Mouse (Mus musculus): ENCODE measurements around the gene Tmem210. TPM values are rescaled to one million over a fixed set of nuclear protein-coding genes. Genes with fewer than 3 reads are reported as not detected.

Tmem210 gene
- not detected in 2 replicates for polyA plus RNA-seq (2015; fragmentation: Nextera tagmentation; extraction: Ambion mirVana)

GRCm38 (mm10) chr2:25287927-25288649 lies at the start of gene Tmem210:
TSS of gene Tmem210 (plus strand) at chr2:25288145.
- no peak for DNase-seq
- Histone ChIP-seq H3K9ac (replicated peaks) (no peak within 1 kb of the TSS), H3K4me3 (ENCODE audit: low read depth, low read length) (no peak within 1 kb of the TSS), H3K9me3 (ENCODE audit: low read length) (no peaks in the 10 kb centered on the region), H3K27me3 (ENCODE audit: insufficient read depth, low read length) (peaks cover 49% of the 10 kb centered on the region), H3K4me2 (ENCODE audit: low read depth, low read length) (no peak within 1 kb of the TSS), H3K36me3 (replicated peaks; ENCODE audit: insufficient read depth, low read length) (peaks cover 18% of the 10 kb centered on the region), H3K4me1 (ENCODE audit: insufficient read depth) (peaks cover 12% of the 10 kb centered on the region), H3K27ac (ENCODE audit: low read depth) (no peak within 1 kb of the TSS)
- TF ChIP-seq EP300 (IDR thresholded peaks at IDR 0.05; ENCODE audit: low read depth) (no peak), CTCF (IDR thresholded peaks at IDR 0.05; ENCODE audit: low read depth) (no peak)
- WGBS (ENCODE audit: insufficient replicate concordance): 86% methylated on average over 6 of the region's 6 CpGs
- ATAC-seq: no peak

GRCm38 (mm10) chr2:25239766-25240165 lies 48.2 kb upstream of the Tmem210 start:
- Histone ChIP-seq H3K4me1 (ENCODE audit: insufficient read depth) (peaks cover 23% of the 10 kb centered on the region), H3K4me2 (ENCODE audit: low read depth, low read length) (no peak overlapping the region), H3K4me3 (ENCODE audit: low read depth, low read length) (no peak overlapping the region), H3K9me3 (ENCODE audit: low read length) (no peaks in the 10 kb centered on the region), H3K27me3 (ENCODE audit: insufficient read depth, low read length) (peaks cover 26% of the 10 kb centered on the region), H3K9ac (replicated peaks) (no peak overlapping the region), H3K36me3 (replicated peaks; ENCODE audit: insufficient read depth, low read length) (no peaks in the 10 kb centered on the region), H3K27ac (ENCODE audit: low read depth) (no peak overlapping the region)
- DNase-seq: no peak
- no peak for ATAC-seq
- WGBS (ENCODE audit: insufficient replicate concordance): 83% methylated on average over 3 of the region's 3 CpGs
- no peak for TF ChIP-seq CTCF (IDR thresholded peaks at IDR 0.05; ENCODE audit: low read depth)
- no peak for TF ChIP-seq EP300 (IDR thresholded peaks at IDR 0.05; ENCODE audit: low read depth)

GRCm38 (mm10) chr2:25240310-25240709 lies 47.6 kb upstream of the Tmem210 start:
- TF ChIP-seq EP300 (IDR thresholded peaks at IDR 0.05; ENCODE audit: low read depth) (no peak), CTCF (IDR thresholded peaks at IDR 0.05; ENCODE audit: low read depth) (no peak)
- Histone ChIP-seq H3K27me3 (ENCODE audit: insufficient read depth, low read length) (peaks cover 26% of the 10 kb centered on the region), H3K36me3 (replicated peaks; ENCODE audit: insufficient read depth, low read length) (no peaks in the 10 kb centered on the region), H3K4me2 (ENCODE audit: low read depth, low read length) (peak overlapping the region; percentile 78), H3K9me3 (ENCODE audit: low read length) (no peaks in the 10 kb centered on the region), H3K4me1 (ENCODE audit: insufficient read depth) (peaks cover 23% of the 10 kb centered on the region), H3K27ac (ENCODE audit: low read depth) (no peak overlapping the region), H3K9ac (replicated peaks) (no peak overlapping the region), H3K4me3 (ENCODE audit: low read depth, low read length) (peak overlapping the region; percentile 47; the same call in 1 of the 2 replicates)
- no peak for DNase-seq
- no peak for ATAC-seq
- 56% methylated on average over 8 of the region's 8 CpGs for WGBS (ENCODE audit: insufficient replicate concordance)

GRCm38 (mm10) chr2:25240723-25241437 lies 47.1 kb upstream of the Tmem210 start:
- ATAC-seq (peak; percentile 74), DNase-seq (peak; percentile 58)
- TF ChIP-seq EP300 (IDR thresholded peaks at IDR 0.05; ENCODE audit: low read depth): no peak
- TF ChIP-seq CTCF (IDR thresholded peaks at IDR 0.05; ENCODE audit: low read depth): no peak
- Histone ChIP-seq H3K27ac (ENCODE audit: low read depth) (no peak overlapping the region), H3K9me3 (ENCODE audit: low read length) (no peaks in the 10 kb centered on the region), H3K9ac (replicated peaks) (peak overlapping the region; percentile 30; the same call in 1 of the 2 replicates), H3K27me3 (ENCODE audit: insufficient read depth, low read length) (peaks cover 26% of the 10 kb centered on the region), H3K36me3 (replicated peaks; ENCODE audit: insufficient read depth, low read length) (no peaks in the 10 kb centered on the region), H3K4me3 (ENCODE audit: low read depth, low read length) (peak overlapping the region; percentile 47), H3K4me2 (ENCODE audit: low read depth, low read length) (peak overlapping the region; percentile 78), H3K4me1 (ENCODE audit: insufficient read depth) (peaks cover 23% of the 10 kb centered on the region)
- 3% methylated on average over 29 of the region's 29 CpGs for WGBS (ENCODE audit: insufficient replicate concordance)

- Histone ChIP-seq H3K4me2 (ENCODE audit: low read depth, low read length) (peak overlapping the region; percentile 78), H3K36me3 (replicated peaks; ENCODE audit: insufficient read depth, low read length) (no peaks in the 10 kb centered on the region), H3K9me3 (ENCODE audit: low read length) (no peaks in the 10 kb centered on the region), H3K27me3 (ENCODE audit: insufficient read depth, low read length) (peaks cover 26% of the 10 kb centered on the region), H3K9ac (replicated peaks) (no peak overlapping the region), H3K4me1 (ENCODE audit: insufficient read depth) (peaks cover 23% of the 10 kb centered on the region), H3K27ac (ENCODE audit: low read depth) (no peak overlapping the region), H3K4me3 (ENCODE audit: low read depth, low read length) (peak overlapping the region; percentile 47; the same call in 1 of the 2 replicates)
- WGBS (ENCODE audit: insufficient replicate concordance): 14% methylated on average over 6 of the region's 6 CpGs
- ATAC-seq (no peak; the same call in 1 of the 2 replicates), DNase-seq (no peak)
- TF ChIP-seq CTCF (IDR thresholded peaks at IDR 0.05; ENCODE audit: low read depth) (no peak), EP300 (IDR thresholded peaks at IDR 0.05; ENCODE audit: low read depth) (no peak)
Observed at GRCm38 (mm10) chr2:25241438-25241775, 46.5 kb upstream of the Tmem210 start.

- 0 out of 2 replicates have a peak, but pooled peaks cover under 1% of the 10 kb centered on the region for H3K36me3 ChIP-seq (replicated peaks; ENCODE audit: insufficient read depth, low read length)
- peaks cover 23% of the 10 kb centered on the region for H3K4me1 ChIP-seq (ENCODE audit: insufficient read depth)
- 2% methylated on average over 26 of the region's 59 CpGs for WGBS (ENCODE audit: insufficient replicate concordance)
- ATAC-seq: no peak
- H3K9ac ChIP-seq (replicated peaks): no peak within 1 kb of the TSS; the same call in 1 of the 2 replicates
- peaks cover 26% of the 10 kb centered on the region for H3K27me3 ChIP-seq (ENCODE audit: insufficient read depth, low read length)
- peak within 1 kb of the TSS; percentile 78 for H3K4me2 ChIP-seq (ENCODE audit: low read depth, low read length)
- TF ChIP-seq EP300 (IDR thresholded peaks at IDR 0.05; ENCODE audit: low read depth) (no peak), CTCF (IDR thresholded peaks at IDR 0.05; ENCODE audit: low read depth) (no peak)
- DNase-seq: no peak
- no peak within 1 kb of the TSS for H3K27ac ChIP-seq (ENCODE audit: low read depth)
- H3K9me3 ChIP-seq (ENCODE audit: low read length): no peaks in the 10 kb centered on the region
- H3K4me3 ChIP-seq (ENCODE audit: low read depth, low read length): peak within 1 kb of the TSS; percentile 47
Observed at GRCm38 (mm10) chr2:25242101-25242506, 45.8 kb upstream of the Tmem210 start, which contains the start of the genes Rnf208 and Cysrt1. TSS of gene Rnf208 (plus strand) at chr2:25242255. TSS of gene Cysrt1 (minus strand) at chr2:25242452.
